Mouse (Mus musculus): ENCODE results near the gene Ccdc27.

The Ccdc27 gene

DNA sequence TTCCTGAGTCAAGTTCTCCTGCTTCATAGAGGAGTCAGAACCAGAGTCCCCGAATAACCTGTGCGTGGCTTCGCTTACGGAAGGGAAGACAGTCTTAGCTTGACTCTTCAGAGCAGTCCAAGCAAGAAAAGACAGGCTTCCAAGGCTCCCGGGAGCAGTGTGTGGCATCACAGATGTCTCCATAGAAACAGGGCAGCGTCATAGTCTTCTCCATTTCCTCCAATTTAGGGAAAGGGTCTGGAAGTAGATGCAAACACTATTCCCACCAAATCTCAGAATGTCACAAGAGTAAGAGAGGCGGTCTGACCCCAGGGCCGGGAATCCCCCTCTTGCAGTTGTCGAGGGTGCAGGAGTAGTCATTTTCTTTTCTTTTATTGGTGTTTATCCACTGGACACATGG lies at the start of gene Ccdc27:
TSS of gene Ccdc27 (minus strand) at position 101 of the 400 bp plus-strand sequence.
- no peak for DNase-seq

- no peak for DNase-seq
Observed at GRCm38 (mm10) chr4:154091356-154091755, 48.9 kb upstream of the Ccdc27 start.

GRCm38 (mm10) chr4:154089205-154089604 lies 46.7 kb upstream of the Ccdc27 start:
- no peak for DNase-seq

GRCm38 (mm10) chr4:154086436-154086835 lies 44.0 kb upstream of the Ccdc27 start:
- DNase-seq, result no peak

DNA sequence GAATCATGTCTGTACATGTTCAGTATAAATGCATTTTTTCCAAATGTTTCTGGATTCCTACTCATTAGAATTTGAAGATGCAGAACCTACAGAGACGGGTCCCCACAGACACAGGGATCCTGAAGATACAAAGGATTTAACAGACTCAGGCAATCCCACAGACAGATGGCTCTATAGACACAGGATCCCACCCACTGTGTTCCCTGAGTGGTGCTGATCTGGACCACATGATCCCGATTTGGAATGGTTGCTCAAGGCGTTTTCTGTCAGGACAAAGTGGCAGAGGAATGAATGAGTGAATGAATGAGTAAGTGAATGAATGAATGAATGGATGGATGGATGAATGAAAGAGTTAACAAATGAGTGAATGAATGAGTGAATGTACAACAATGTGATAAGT lies 43.4 kb upstream of the Ccdc27 start:
- DNase-seq, result no peak

DNA sequence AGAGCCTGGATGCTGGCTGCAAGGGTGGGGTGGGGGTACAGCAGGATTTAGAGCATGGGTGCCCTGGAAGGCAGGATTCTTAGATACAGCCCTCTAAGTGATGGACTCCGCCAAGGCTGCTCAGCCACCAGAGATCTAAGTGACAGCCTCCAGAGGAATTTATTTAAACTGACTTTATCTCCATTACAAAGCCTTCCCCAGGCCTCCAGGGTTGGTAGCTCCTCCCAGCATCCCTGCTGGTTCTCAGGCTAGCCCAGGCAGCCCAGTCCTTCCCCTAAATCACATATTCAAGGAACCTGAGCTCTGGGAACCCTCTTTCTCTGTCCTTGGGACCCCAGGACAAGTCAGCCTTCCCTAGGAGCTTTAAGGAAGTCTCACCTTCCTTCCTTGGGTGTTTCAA lies 39.5 kb upstream of the Ccdc27 start:
- no peak for DNase-seq

DNA sequence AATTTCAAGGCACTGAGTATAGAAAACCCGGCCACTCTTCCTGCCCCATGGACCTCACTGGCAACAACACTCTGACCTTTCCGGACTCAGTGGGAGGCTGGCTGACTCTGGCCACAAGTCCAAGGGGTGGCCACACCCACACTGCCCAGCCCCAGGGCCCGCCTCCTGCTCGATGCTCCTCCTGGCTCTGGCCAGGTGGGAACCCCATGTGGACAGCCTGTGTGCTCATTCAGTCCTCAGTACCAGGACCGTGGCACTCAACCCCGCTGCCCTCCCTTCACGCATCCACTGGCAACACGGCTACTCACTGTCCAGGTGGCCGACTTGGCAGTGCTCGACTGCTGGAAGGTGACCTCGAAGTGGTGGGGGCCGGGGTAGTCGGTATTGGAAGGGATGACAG lies 38.5 kb upstream of the Ccdc27 start:
- DNase-seq, result peak; percentile 81 to 82

DNA sequence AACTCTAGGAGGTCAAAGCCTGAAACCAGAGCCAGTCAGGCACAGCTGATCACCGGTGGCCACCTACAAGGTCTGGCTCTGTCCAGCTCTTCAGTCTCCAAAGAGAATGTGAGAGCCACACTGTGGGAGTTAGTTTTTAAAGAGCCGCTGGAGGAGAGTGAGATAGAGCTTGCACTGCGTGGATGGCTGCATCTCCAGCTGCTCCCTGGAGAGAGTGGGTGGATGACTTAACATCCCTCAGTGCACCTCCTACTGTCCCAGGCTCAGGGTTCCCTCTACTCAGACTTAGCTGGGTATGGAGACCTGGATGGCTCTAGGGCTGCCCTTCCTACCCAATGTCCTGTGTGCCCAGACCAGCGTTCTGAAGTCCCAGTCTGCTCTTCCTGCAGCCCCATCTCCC lies 37.7 kb upstream of the Ccdc27 start:
- DNase-seq, result no peak

DNA sequence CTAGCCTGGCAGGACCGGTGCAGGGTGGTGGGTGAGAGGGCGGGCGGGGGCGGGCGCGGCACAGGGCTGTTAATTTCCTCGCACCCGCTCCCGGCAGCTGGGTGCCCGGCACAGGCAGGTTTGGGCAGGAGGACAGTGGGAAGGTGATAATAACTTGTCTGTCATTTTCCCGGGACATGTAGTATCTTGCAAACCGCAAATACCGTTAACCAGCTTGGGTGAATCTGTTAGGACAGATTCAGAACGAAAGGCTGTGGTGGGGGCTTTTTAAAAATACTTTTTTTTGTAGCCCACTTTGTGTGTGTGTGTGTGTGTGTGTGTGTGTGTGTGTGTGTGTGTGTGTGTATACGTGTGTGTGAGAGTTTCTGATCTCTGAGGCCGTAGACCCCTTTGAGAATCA lies 29.5 kb upstream of the Ccdc27 start:
- DNase-seq, result no peak

DNA sequence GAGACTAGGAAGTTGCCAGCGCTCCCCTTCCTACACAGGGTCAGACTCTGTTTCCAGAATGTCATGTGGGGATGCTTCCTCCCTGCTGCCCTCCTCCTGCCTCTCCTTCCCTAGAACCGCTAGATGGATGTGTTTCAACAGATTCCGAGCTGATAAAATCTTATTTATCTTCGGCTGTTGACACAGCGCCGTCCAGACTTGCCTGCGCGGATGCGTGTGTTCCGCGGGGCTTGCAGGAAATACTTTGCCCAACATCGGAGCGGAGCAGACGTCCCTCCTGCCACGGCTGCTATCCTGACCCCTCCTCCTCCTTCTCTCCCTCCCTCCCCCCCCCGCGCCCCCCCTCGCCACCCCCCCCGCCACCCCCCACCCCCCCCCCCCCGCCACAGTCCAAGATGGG lies 29.0 kb upstream of the Ccdc27 start:
- DNase-seq, result no peak

- peak; percentile 19 to 39 for DNase-seq
Observed at GRCm38 (mm10) chr4:154070896-154071295, 28.4 kb upstream of the Ccdc27 start.

- DNase-seq, result peak; percentile 15 to 33
Observed at GRCm38 (mm10) chr4:154064827-154065773, 22.6 kb upstream of the Ccdc27 start.

GRCm38 (mm10) chr4:154057696-154058095 lies 15.2 kb upstream of the Ccdc27 start:
- DNase-seq, result no peak

DNA sequence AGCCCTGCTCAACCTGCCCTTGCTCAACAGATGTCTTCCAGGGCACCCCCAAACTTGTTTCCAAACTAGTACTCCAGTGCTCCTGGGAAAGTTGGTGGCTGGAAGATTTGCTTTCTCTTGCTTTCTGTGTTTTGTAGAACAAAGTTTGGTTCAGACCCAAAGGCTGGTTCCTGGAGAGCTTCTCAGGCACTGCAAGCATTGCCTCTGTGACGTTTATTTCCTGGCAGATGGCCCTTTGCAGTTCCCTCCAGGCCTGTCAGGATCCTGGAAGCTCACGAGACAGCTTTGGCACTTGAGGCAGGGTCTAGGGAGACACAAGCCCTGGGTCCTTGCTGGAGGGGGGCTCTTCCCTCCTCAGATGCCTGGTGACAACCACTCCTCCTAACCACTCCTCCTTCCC lies 14.2 kb upstream of the Ccdc27 start:
- no peak for DNase-seq

DNA sequence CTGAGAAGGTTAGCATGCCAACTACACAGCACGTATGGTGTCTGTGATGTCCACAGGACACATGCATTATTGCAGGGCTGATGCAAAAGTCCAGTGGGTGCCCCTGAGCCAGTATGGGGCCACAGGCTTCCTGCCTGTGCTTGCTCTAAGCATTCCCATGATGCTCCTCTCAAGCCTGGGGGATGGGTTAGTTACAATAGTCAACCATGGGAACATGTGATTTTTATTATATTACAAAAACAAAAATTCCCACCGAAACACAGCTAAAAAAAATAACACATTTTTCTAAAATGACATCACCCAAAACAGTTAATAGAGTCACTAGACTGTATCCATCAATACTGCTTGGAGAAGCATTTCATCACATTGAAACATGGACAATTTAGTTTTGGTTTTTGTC lies 13.6 kb upstream of the Ccdc27 start:
- no peak for DNase-seq

DNA sequence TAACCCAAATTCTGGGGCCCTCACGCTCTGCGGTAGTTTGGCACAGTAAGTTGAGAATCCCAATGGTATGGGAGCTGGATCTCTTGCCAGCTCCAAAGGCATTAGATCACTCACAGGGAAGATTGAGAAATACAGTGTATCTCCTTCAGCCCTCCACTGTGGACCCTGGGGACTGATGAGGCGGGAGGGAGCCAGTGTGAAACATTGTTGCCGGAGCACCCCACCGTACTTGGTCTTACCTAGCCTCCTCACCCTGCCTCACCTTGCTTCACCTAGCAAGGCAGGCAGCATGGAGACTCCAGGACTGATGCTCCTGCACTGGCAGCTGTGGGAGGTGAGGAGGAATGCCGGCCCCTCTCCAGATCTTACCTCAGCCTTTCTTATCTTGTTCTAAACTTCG lies 13.0 kb upstream of the Ccdc27 start:
- no peak for DNase-seq

DNA sequence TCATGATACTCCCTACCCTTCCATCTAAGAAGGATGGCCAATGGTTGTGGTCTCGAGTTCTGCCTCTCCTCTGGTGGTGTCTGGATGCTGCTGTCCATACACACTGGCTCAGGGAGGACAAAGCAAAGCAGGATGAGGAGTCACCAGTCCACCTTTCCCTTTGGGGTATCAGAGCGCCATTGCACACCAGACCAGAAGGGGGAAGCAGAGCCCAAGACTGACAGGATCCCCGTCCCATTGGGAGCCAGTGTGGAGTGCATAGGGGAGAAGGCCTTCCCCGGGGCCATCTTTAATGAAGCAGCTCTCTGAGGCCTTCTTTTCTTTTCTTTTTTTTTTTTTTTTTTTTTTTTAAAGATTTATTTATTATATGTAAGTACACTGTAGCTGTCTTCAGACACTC lies 10.6 kb upstream of the Ccdc27 start:
- no peak for DNase-seq

DNA sequence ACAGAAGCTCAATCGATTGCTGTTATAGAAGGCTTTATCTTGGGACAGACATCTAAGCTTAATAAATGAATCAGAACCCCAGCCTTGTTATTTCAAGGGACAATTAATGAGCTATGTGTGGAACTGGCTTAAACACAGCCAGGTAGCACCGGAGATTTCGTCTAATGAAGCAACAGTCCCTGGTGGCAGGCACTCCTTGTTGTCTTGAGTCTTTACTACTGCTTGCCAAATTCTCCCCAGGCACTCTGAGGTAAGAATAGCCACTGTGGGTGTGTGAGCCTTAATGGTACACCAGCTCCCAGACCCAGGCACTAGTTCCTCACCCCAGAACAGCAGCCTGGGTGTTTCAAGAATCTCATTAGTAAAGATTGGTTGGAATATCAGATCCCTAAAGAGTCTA lies 8.9 kb upstream of the Ccdc27 start:
- no peak for DNase-seq

GRCm38 (mm10) chr4:154045837-154046236 lies 3.4 kb upstream of the Ccdc27 start:
- no peak for DNase-seq

GRCm38 (mm10) chr4:154037123-154037522 lies 5.4 kb downstream of the Ccdc27 start:
- no peak for DNase-seq

- peak in 1 of 2 experiments; percentile 37 for DNase-seq
Observed at GRCm38 (mm10) chr4:154028646-154029045, 13.8 kb downstream of the Ccdc27 start.

- no peak for DNase-seq
Observed at GRCm38 (mm10) chr4:154028066-154028465, 14.4 kb downstream of the Ccdc27 start.

GRCm38 (mm10) chr4:154026441-154026761 lies 16.1 kb downstream of the Ccdc27 start:
- no peak for DNase-seq

DNA sequence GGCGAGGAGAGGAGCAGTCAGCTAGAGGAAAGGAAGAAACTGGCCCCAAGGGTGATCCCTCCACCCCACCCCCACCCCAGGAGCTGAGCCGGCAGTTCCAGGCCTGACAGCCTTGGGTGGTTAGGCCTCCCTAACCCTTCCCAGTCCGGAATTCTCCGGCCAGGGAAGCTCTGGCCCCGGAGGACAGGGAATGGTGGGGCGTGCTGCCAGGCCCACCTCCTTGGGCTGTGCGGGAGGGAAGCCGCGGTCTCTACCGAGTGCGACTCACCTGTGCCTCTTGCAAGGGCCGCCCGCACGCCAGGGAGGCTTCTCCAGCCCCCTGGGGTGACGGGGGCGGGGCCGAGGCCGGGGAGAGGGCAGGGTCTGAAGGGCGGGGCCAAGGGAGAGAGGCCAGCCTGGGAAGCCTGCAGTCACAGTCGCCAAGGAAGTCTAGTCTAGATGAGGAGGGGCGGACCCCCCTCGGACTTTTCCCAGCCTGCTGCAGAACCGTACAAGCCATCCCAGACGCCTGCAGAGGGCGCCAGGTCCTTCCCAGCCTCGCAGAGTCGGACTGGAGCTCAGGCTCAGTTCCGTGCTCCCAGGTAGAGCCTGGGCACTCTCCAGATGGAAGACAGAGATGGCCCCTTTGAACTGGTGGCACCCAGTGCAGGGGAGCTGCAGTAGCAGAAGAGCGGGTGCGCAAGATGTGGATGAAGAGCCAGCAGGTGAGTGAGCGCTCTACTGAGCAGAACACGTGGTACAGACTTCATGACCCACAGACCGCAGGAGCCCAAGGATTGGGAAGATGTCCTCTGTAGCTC lies 16.6 kb downstream of the Ccdc27 start, which contains the start of gene Smim1:
TSS of gene Smim1 (minus strand) at position 590 of the 800 bp plus-strand sequence.
- peak; percentile 95 to 96 for DNase-seq

Data from kidney, adult 8-10 months (tissue).